Mouse (Mus musculus) CH12.LX (cell line): ENCODE results near the gene Cit.

Experiments used
- CTCF ChIP-seq, 2 experiments: IDR thresholded peaks in 1 of 2; conservative IDR thresholded peaks in 1 of 2; 2 replicates each; pipeline ENCODE4 v1.5.1; 2011 to 2012; ENCODE audit warnings: low read depth in 2 of 2, low read length in 2 of 2, improper control_type of control experiment in 1 of 2, inconsistent platforms in 1 of 2, mild to moderate bottlenecking in 1 of 2, moderate library complexity in 1 of 2
- MYC ChIP-seq: IDR thresholded peaks from 2 replicates; pipeline ENCODE4 v1.6.1; 2011; ENCODE audit warnings: low read depth, mild to moderate bottlenecking, improper control_type of control experiment, low read length
- NRF1 ChIP-seq: IDR thresholded peaks from 2 replicates; pipeline ENCODE4 v1.6.1; 2014; ENCODE audit warnings: low read depth, mild to moderate bottlenecking, inconsistent platforms, low read length, improper control_type of control experiment, moderate library complexity
- POLR2A ChIP-seq: IDR thresholded peaks from 2 replicates; pipeline ENCODE4 v1.6.1; 2011; ENCODE audit warnings: low read depth, mild to moderate bottlenecking, improper control_type of control experiment, low read length
- RCOR1 ChIP-seq: conservative IDR thresholded peaks from 2 replicates; pipeline ENCODE4 v1.6.1; 2012; ENCODE audit warnings: low read depth, mild to moderate bottlenecking, inconsistent platforms, low read length, improper control_type of control experiment

GRCm38 (mm10) chr5:115954549-115954948 lies 109.5 kb downstream of the Cit start:
- no peak for TF ChIP-seq MYC
- no peak for TF ChIP-seq NRF1
- no peak for TF ChIP-seq POLR2A
- no peak for TF ChIP-seq CTCF (conservative IDR thresholded peaks at IDR 0.05 in 1 of 2, IDR thresholded peaks at IDR 0.05 in 1 of 2; ENCODE audit: low read depth in 2 of 2, low read length in 2 of 2)
- TF ChIP-seq RCOR1, result no peak
